Mouse (Mus musculus): ENCODE measurements around the gene Mtch1. TPM values are rescaled to one million over a fixed set of nuclear protein-coding genes. Genes with fewer than 3 reads are reported as not detected.
"Not testable (repeated sequence)": the region's sequence is repeated elsewhere in the genome, so short reads cannot be mapped to it uniquely, and the experiment has no call there.

The Mtch1 gene
- total and polyA plus RNA-seq, 2 experiments from 2014 or later, result 500 to 622 TPM

- ATAC-seq, result peak; percentile 44
- no peaks in the 10 kb centered on the region for H3K27me3 ChIP-seq (ENCODE audit: insufficient read depth, low read length)
- H3K4me1 ChIP-seq (ENCODE audit: insufficient read depth, low read length), result peaks cover 18% of the 10 kb centered on the region
- peak overlapping the region; percentile 95 for H3K27ac ChIP-seq
- TF ChIP-seq CTCF (IDR thresholded peaks at IDR 0.05; ENCODE audit: low read depth), result no peak
- 3% methylated on average over 17 of the region's 17 CpGs for WGBS
- H3K9me3 ChIP-seq (ENCODE audit: low read length), result no peaks in the 10 kb centered on the region
- H3K4me3 ChIP-seq (ENCODE audit: low read length), result no peak overlapping the region
- H3K36me3 ChIP-seq (ENCODE audit: insufficient read depth, low read length), result no peaks in the 10 kb centered on the region
- peak overlapping the region; percentile 53 for H3K9ac ChIP-seq (replicated peaks; ENCODE audit: low read length)
- peak; percentile 75 for DNase-seq (ENCODE audit: low spot score)
- peak overlapping the region; percentile 48 for H3K4me2 ChIP-seq (ENCODE audit: low read depth, low read length)
These were observed 8.2 kb upstream of the Mtch1 start for GRCm38 (mm10) chr17:29355841-29356478.

- ATAC-seq, result peak; percentile 65
- Histone ChIP-seq H3K27ac (peak overlapping the region; percentile 95), H3K9me3 (ENCODE audit: low read length) (no peaks in the 10 kb centered on the region), H3K27me3 (ENCODE audit: insufficient read depth, low read length) (no peaks in the 10 kb centered on the region), H3K4me2 (ENCODE audit: low read depth, low read length) (no peak overlapping the region), H3K4me1 (ENCODE audit: insufficient read depth, low read length) (peaks cover 18% of the 10 kb centered on the region), H3K4me3 (ENCODE audit: low read length) (no peak overlapping the region), H3K36me3 (ENCODE audit: insufficient read depth, low read length) (no peaks in the 10 kb centered on the region), H3K9ac (replicated peaks; ENCODE audit: low read length) (no peak overlapping the region; the same call in 1 of the 2 replicates)
- WGBS, result 17% methylated on average over 5 of the region's 5 CpGs
- peak; percentile 55 for DNase-seq (ENCODE audit: low spot score)
- TF ChIP-seq CTCF (IDR thresholded peaks at IDR 0.05; ENCODE audit: low read depth), result no peak
These were observed 7.7 kb upstream of the Mtch1 start for GRCm38 (mm10) chr17:29355461-29355840.

GRCm38 (mm10) chr17:29351056-29351455 is 3.3 kb upstream of the Mtch1 start:
- H3K4me3 ChIP-seq (ENCODE audit: low read length); H3K9ac ChIP-seq (replicated peaks; ENCODE audit: low read length); DNase-seq (ENCODE audit: low spot score); H3K4me2 ChIP-seq (ENCODE audit: low read depth, low read length); H3K27ac ChIP-seq; H3K9me3 ChIP-seq (ENCODE audit: low read length); H3K27me3 ChIP-seq (ENCODE audit: insufficient read depth, low read length); ATAC-seq; H3K36me3 ChIP-seq (ENCODE audit: insufficient read depth, low read length): not testable (repeated sequence)
- peaks cover 13% of the 10 kb centered on the region for H3K4me1 ChIP-seq (ENCODE audit: insufficient read depth, low read length)
- 55% methylated on average over 5 of the region's 5 CpGs for WGBS

GRCm38 (mm10) chr17:29348996-29349395 is 1.3 kb upstream of the Mtch1 start:
- Histone ChIP-seq H3K4me1 (ENCODE audit: insufficient read depth, low read length) (peaks cover 11% of the 10 kb centered on the region; the same call in 1 of the 2 replicates), H3K27ac (no peak overlapping the region), H3K4me3 (ENCODE audit: low read length) (no peak overlapping the region), H3K4me2 (ENCODE audit: low read depth, low read length) (no peak overlapping the region), H3K9me3 (ENCODE audit: low read length) (no peaks in the 10 kb centered on the region), H3K36me3 (ENCODE audit: insufficient read depth, low read length) (no peaks in the 10 kb centered on the region; the same call in 1 of the 2 replicates), H3K27me3 (ENCODE audit: insufficient read depth, low read length) (no peaks in the 10 kb centered on the region), H3K9ac (replicated peaks; ENCODE audit: low read length) (no peak overlapping the region)
- no peak for DNase-seq (ENCODE audit: low spot score)
- ATAC-seq, result no peak
- 67% methylated on average over 2 of the region's 2 CpGs for WGBS
- no peak for TF ChIP-seq CTCF (IDR thresholded peaks at IDR 0.05; ENCODE audit: low read depth)

- Histone ChIP-seq H3K27ac (peak overlapping the region; percentile 97), H3K4me1 (ENCODE audit: insufficient read depth, low read length) (peaks cover 18% of the 10 kb centered on the region), H3K27me3 (ENCODE audit: insufficient read depth, low read length) (no peaks in the 10 kb centered on the region), H3K9ac (replicated peaks; ENCODE audit: low read length) (peak overlapping the region; percentile 95), H3K9me3 (ENCODE audit: low read length) (no peaks in the 10 kb centered on the region), H3K36me3 (ENCODE audit: insufficient read depth, low read length) (no peaks in the 10 kb centered on the region; the same call in 1 of the 2 replicates), H3K4me2 (ENCODE audit: low read depth, low read length) (peak overlapping the region; percentile 74), H3K4me3 (ENCODE audit: low read length) (peak overlapping the region; percentile 85)
- ATAC-seq, result peak; percentile 45
- peak; percentile 59 for DNase-seq (ENCODE audit: low spot score)
- no peak for TF ChIP-seq CTCF (IDR thresholded peaks at IDR 0.05; ENCODE audit: low read depth)
- 4% methylated on average over 45 of the region's 45 CpGs for WGBS
These were observed 549 bp downstream of the Mtch1 start for GRCm38 (mm10) chr17:29347126-29347644.

- Histone ChIP-seq H3K27ac (peak overlapping the region; percentile 97), H3K4me2 (ENCODE audit: low read depth, low read length) (peak overlapping the region; percentile 74), H3K27me3 (ENCODE audit: insufficient read depth, low read length) (no peaks in the 10 kb centered on the region), H3K4me3 (ENCODE audit: low read length) (peak overlapping the region; percentile 85), H3K4me1 (ENCODE audit: insufficient read depth, low read length) (peaks cover 23% of the 10 kb centered on the region), H3K36me3 (ENCODE audit: insufficient read depth, low read length) (no peaks in the 10 kb centered on the region; the same call in 1 of the 2 replicates), H3K9ac (replicated peaks; ENCODE audit: low read length) (peak overlapping the region; percentile 95), H3K9me3 (ENCODE audit: low read length) (no peaks in the 10 kb centered on the region)
- no peak for TF ChIP-seq CTCF (IDR thresholded peaks at IDR 0.05; ENCODE audit: low read depth)
- ATAC-seq (peak; percentile 37), DNase-seq (ENCODE audit: low spot score) (peak; percentile 74)
- WGBS, result 2% methylated on average over 11 of the region's 11 CpGs
These were observed 1.1 kb downstream of the Mtch1 start for GRCm38 (mm10) chr17:29346496-29347125.

All from hindbrain, postnatal 0 days (tissue).